ENCODE assay signal across 8 mouse cellular contexts in genomic region chr7:17058816-17059462, GRCm38 (mm10). TPM values are rescaled to one million over a fixed set of nuclear protein-coding genes. Genes with fewer than 3 reads are reported as not detected.
DNase-seq lines count a peak whose midpoint lies in the region; ATAC-seq and TF ChIP-seq lines count a peak whose summit lies in the region.

No protein-coding gene starts in this region.

- peaks cover 19% of the 10 kb centered on the region for H3K36me3 ChIP-seq in heart, embryonic 16.5 days (ENCODE audit: control insufficient read depth, insufficient read depth)

- WGBS in heart, embryonic 16.5 days: 12% methylated on average over 8 of the region's 8 CpGs

- no peaks in the 10 kb centered on the region for H3K27me3 ChIP-seq in heart, embryonic 16.5 days (ENCODE audit: control insufficient read depth, insufficient read depth, low read length)

- peak overlapping the region; percentile 94 for H3K27ac ChIP-seq in layer of hippocampus, adult 2 months
- H3K27ac ChIP-seq in bone marrow macrophage, adult 2 months (ENCODE audit: insufficient read depth, low read depth, low read length): peak overlapping the region; percentile 99
- peak overlapping the region; percentile 100 for H3K27ac ChIP-seq in heart, embryonic 16.5 days (ENCODE audit: low read length)

- H3K9ac ChIP-seq in heart, embryonic 16.5 days (ENCODE audit: low read length): peak overlapping the region; percentile 87

- peaks cover 38% of the 10 kb centered on the region for H3K4me1 ChIP-seq in bone marrow macrophage, adult 2 months (ENCODE audit: control insufficient read depth, insufficient read depth, low read length)
- H3K4me1 ChIP-seq in heart, embryonic 16.5 days (ENCODE audit: control insufficient read depth, insufficient read depth, low read length): peaks cover 47% of the 10 kb centered on the region

- no peak for TF ChIP-seq CTCF in layer of hippocampus, adult 2 months (conservative IDR thresholded peaks at IDR 0.05)
- no peak; the same call in 1 of the 2 replicates for TF ChIP-seq CTCF in bone marrow macrophage, adult 2 months (IDR thresholded peaks at IDR 0.05; ENCODE audit: low read depth, low read length)

- ATAC-seq in heart, embryonic 16.5 days (replicated peaks; ENCODE audit: extremely low read depth, insufficient read depth, low FRiP score): no peak
- no peak for ATAC-seq in monocyte, adult 5-6 weeks (replicated peaks; ENCODE audit: insufficient number of reproducible peaks, low FRiP score, low TSS enrichment, poor library complexity, severe bottlenecking)

- no peaks in the 10 kb centered on the region for H3K9me3 ChIP-seq in heart, embryonic 16.5 days (replicated peaks; ENCODE audit: control insufficient read depth, low read length)

- no peak for TF ChIP-seq POLR2A in bone marrow macrophage, adult 2 months (IDR thresholded peaks at IDR 0.05; ENCODE audit: borderline replicate concordance, low read depth, low read length)

- no peak for DNase-seq in layer of hippocampus, adult 2 months (ENCODE audit: low spot score in 2 of 2)
- no peak for DNase-seq in layer of hippocampus, adult 9-10 months (ENCODE audit: low spot score)
- peak; percentile 89 for DNase-seq in kidney, postnatal 14 days
- peak; percentile 25 to 55 for DNase-seq in lung, postnatal 4 days
- DNase-seq in yolk sac, embryonic 10.5 days (ENCODE audit: low spot score): peak; percentile 57

- H3K4me2 ChIP-seq in heart, embryonic 16.5 days (ENCODE audit: low read depth, low read length): peak overlapping the region; percentile 96

- H3K4me3 ChIP-seq in layer of hippocampus, adult 2 months: no peak overlapping the region; the same call in 1 of the 2 replicates
- peak overlapping the region; percentile 36; the same call in 1 of the 2 replicates for H3K4me3 ChIP-seq in bone marrow macrophage, adult 2 months (ENCODE audit: insufficient read depth, low read length)
- H3K4me3 ChIP-seq in heart, embryonic 16.5 days (ENCODE audit: low read length): peak overlapping the region; percentile 71

RNA-seq across cellular contexts. Expression of gene Hif3a, which starts 3.3 kb away (rescaled TPM):
- 10 to 100 TPM; 16.0 to 16.6 TPM for total RNA-seq in layer of hippocampus, adult 2 months (2021)
- polyA plus RNA-seq in bone marrow macrophage, adult 2 months (2012; ENCODE audit: insufficient read depth, insufficient read length, missing spikeins): 0.27 TPM in 1 of 2 replicates, not detected in the other
- 36.3 and 43.4 TPM in 2 replicates for polyA plus RNA-seq in heart, embryonic 16.5 days (2015; fragmentation: Nextera tagmentation; extraction: Ambion mirVana)
- not detected in 3 replicates for total RNA-seq in monocyte, adult 5-6 weeks (2017)

RNA-seq across cellular contexts. Expression of gene Psg16, which starts 14.9 kb away (rescaled TPM):
- total RNA-seq in layer of hippocampus, adult 2 months (2021): 1 to 10 TPM; 3.5 to 4.1 TPM
- 0.12 TPM in 1 of 2 replicates, not detected in the other for polyA plus RNA-seq in bone marrow macrophage, adult 2 months (2012; ENCODE audit: insufficient read depth, insufficient read length, missing spikeins)
- polyA plus RNA-seq in heart, embryonic 16.5 days (2015; fragmentation: Nextera tagmentation; extraction: Ambion mirVana): 0.17 and 0.22 TPM in 2 replicates
- total RNA-seq in monocyte, adult 5-6 weeks (2017): 0.19 to 0.64 TPM (median 0.29 TPM) in 3 replicates

RNA-seq across cellular contexts. Expression of gene Ppp5c, which starts 31.2 kb away (rescaled TPM):
- total RNA-seq in layer of hippocampus, adult 2 months (2021): 100 to 1,000 TPM; 148 to 155 TPM
- 70.7 and 83.1 TPM in 2 replicates for polyA plus RNA-seq in bone marrow macrophage, adult 2 months (2012; ENCODE audit: insufficient read depth, insufficient read length, missing spikeins)
- 105 and 108 TPM in 2 replicates for polyA plus RNA-seq in heart, embryonic 16.5 days (2015; fragmentation: Nextera tagmentation; extraction: Ambion mirVana)
- 25.8 to 48.8 TPM (median 35.1 TPM) in 3 replicates for total RNA-seq in monocyte, adult 5-6 weeks (2017)

Comparison
In these comparisons a context has a peak if more than half of its experiments do, and no peak if none do; other contexts are left out.
1. DNase-seq: peak in kidney, postnatal 14 days (single experiment), lung, postnatal 4 days (2 of 2) and yolk sac, embryonic 10.5 days (single experiment); none in layer of hippocampus, adult 2 months (0 of 2) and layer of hippocampus, adult 9-10 months (single experiment).
2. RNA of gene Hif3a, which starts 3.3 kb away (total RNA-seq): 16.0 to 16.6 TPM in layer of hippocampus, adult 2 months; not detected in monocyte, adult 5-6 weeks; every median in the first group is over 10 times any median in the second.
3. Peak in every context shown above with its lines, with median percentiles within 50 percentile points of each other: H3K27ac ChIP-seq.